Mouse (Mus musculus) heart, postnatal 0 days (tissue): Measurements from ENCODE around the gene Olfr279. TPM values are rescaled to one million over a fixed set of nuclear protein-coding genes. Genes with fewer than 3 reads are reported as not detected.

Source experiments
- ATAC-seq: fragments of 200-750 bp; cut with Nextera tagmentation; 2 replicates; pipeline ENCODE4 v1.8.0; 2017; ENCODE audit warnings: low read depth, moderate number of reproducible peaks, moderate library complexity; ENCODE audit not compliant: insufficient read depth
- DNase-seq: peaks from one replicate; pipeline ENCODE4 v3.0.0-alpha.2; 2016; ENCODE audit warnings: low spot score
- H3K27ac ChIP-seq: fragments of 300-500 bp; sonication (generic); 2 replicates; pipeline ENCODE4 v1.5.1; 2014; ENCODE audit warnings: low read depth, mild to moderate bottlenecking
- H3K27me3 ChIP-seq: fragments of 300-500 bp; sonication (generic); 2 replicates; pipeline ENCODE4 v1.6.1; 2014; ENCODE audit warnings: low read length, mixed read lengths; ENCODE audit not compliant: control insufficient read depth, insufficient read depth
- H3K36me3 ChIP-seq: fragments of 300-500 bp; sonication (generic); replicated peaks from 2 replicates; pipeline ENCODE4 v1.6.1; 2014; ENCODE audit warnings: low read length, mixed read lengths; ENCODE audit not compliant: control insufficient read depth, insufficient read depth
- H3K4me1 ChIP-seq: fragments of 300-500 bp; sonication (generic); 2 replicates; pipeline ENCODE4 v1.6.1; 2014; ENCODE audit warnings: antibody characterized with exemption; ENCODE audit not compliant: control insufficient read depth, insufficient read depth
- H3K4me2 ChIP-seq: fragments of 300-500 bp; sonication (generic); 2 replicates; pipeline ENCODE4 v1.6.1; 2014; ENCODE audit warnings: low read depth, mild to moderate bottlenecking, low read length, moderate library complexity
- H3K4me3 ChIP-seq: fragments of 300-500 bp; sonication (generic); 2 replicates; pipeline ENCODE4 v1.5.1; 2014; ENCODE audit warnings: low read depth, low read length
- H3K9ac ChIP-seq: fragments of 300-500 bp; sonication (generic); replicated peaks from 2 replicates; pipeline ENCODE4 v1.6.1; 2014; ENCODE audit warnings: low read depth, low read length, mixed read lengths
- H3K9me3 ChIP-seq: fragments of 300-500 bp; sonication (generic); replicated peaks from 2 replicates; pipeline ENCODE4 v1.6.1; 2016; ENCODE audit warnings: low read length; ENCODE audit not compliant: control insufficient read depth
- CTCF ChIP-seq: IDR thresholded peaks from 2 replicates; pipeline ENCODE4 v1.5.1; 2016; ENCODE audit warnings: antibody characterized with exemption, control low read depth, low read depth
- EP300 ChIP-seq: IDR thresholded peaks from 2 replicates; pipeline ENCODE4 v1.6.1; 2016; ENCODE audit warnings: antibody characterized with exemption, low read depth
- WGBS: fragments of 180-500 bp; shearing (Covaris S2); extraction: QIAGEN DNeasy Blood & Tissue Kit; methylation state at CpG from one replicate; pipeline ENCODE4 v1.1.7; 2014; 5-methylcytosine and 5-hydroxymethylcytosine counted together
- polyA plus RNA-seq: library from polyadenylated mRNA; unstranded; fragments of >200 nt; fragmentation: Nextera tagmentation; extraction: Ambion mirVana; gene quantifications from 2 replicates; pipeline ENCODE4 v1.2.1, GENCODE M21; 2015
- total RNA-seq: library from RNA; depleted of rRNA; stranded (reverse); fragments of >200 nt; gene quantifications from 2 replicates; pipeline ENCODE4 v1.2.3, GENCODE M21; 2014; ENCODE audit warnings: low replicate concordance

Gene Olfr279
- total and polyA plus RNA-seq, 2 experiments from 2014 or later, result not detected

DNA sequence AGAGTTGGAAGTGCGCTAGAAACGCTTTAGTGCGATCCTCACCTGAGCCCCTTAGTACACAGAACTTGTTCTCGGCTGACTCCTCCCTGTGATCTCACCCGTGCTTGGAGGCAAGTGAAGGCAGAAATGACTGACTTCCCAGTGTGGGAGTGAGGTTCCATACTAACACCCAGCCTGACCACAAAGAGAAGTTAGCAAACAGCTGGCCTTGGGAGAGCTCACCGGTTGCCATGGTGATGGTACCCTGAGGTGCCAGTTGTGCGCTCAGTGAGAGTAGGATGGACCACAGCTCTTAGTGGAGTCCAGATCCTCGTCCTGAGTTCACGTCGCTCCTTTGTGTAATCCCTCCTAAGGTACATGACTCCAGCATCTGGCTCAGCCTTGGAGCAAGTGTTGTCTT, 17.2 kb upstream of the Olfr279 start:
- Histone ChIP-seq H3K9me3 (no peaks in the 10 kb centered on the region), H3K4me3 (no peak overlapping the region), H3K4me1 (no peaks in the 10 kb centered on the region), H3K36me3 (no peaks in the 10 kb centered on the region), H3K27me3 (no peaks in the 10 kb centered on the region), H3K27ac (no peak overlapping the region), H3K4me2 (no peak overlapping the region), H3K9ac (no peak overlapping the region)
- WGBS, result 82% methylated on average over 10 of the region's 10 CpGs
- TF ChIP-seq EP300 (no peak), CTCF (no peak)
- no peak for DNase-seq
- no peak for ATAC-seq

- Histone ChIP-seq H3K9ac (no peak overlapping the region), H3K27ac (no peak overlapping the region), H3K4me2 (no peak overlapping the region), H3K4me3 (no peak overlapping the region), H3K9me3 (no peaks in the 10 kb centered on the region), H3K36me3 (no peaks in the 10 kb centered on the region), H3K4me1 (no peaks in the 10 kb centered on the region), H3K27me3 (no peaks in the 10 kb centered on the region)
- peak; percentile 46 for TF ChIP-seq CTCF
- no peak for TF ChIP-seq EP300
- 47% methylated on average over 10 of the region's 10 CpGs for WGBS
- no peak for DNase-seq
- no peak for ATAC-seq
Measured at GRCm38 (mm10) chr15:98475382-98475781, 16.8 kb upstream of the Olfr279 start.

- no peak overlapping the region for H3K9ac ChIP-seq
- H3K27me3 ChIP-seq, result no peaks in the 10 kb centered on the region
- no peak overlapping the region for H3K27ac ChIP-seq
- no peak for TF ChIP-seq CTCF
- no peak for TF ChIP-seq EP300
- no peak for ATAC-seq
- DNase-seq, result no peak
- H3K36me3 ChIP-seq, result no peaks in the 10 kb centered on the region
- no peak overlapping the region for H3K4me2 ChIP-seq
- H3K4me1 ChIP-seq, result no peaks in the 10 kb centered on the region
- 76% methylated on average over 5 of the region's 5 CpGs for WGBS
- H3K9me3 ChIP-seq, result no peaks in the 10 kb centered on the region
- no peak overlapping the region for H3K4me3 ChIP-seq
Measured at GRCm38 (mm10) chr15:98476281-98476680, 15.9 kb upstream of the Olfr279 start.

DNA sequence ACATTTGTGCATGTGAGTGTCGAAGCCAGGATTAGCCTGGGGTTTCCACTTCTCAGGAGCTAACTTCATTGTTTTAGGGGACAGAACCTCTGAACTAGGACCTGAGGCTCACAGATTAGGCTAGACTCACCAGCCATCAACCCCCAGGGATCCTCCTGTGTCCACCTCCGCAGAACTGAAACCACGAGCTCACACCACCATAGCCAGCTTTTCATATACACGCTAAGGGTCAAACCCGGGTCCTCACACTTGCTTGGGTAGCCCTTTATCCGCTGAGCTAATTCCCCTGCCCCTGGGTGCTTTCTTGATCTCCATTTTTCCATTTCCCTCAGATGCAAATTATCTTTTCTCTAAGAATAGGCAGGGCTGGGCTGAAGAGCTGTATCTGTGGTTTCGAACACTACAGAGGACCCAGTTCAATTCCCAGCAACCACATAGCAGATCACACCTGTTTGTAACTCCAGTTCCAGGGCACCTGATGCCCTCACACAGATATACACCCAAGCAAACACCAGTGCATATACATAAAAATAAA, 12.6 kb upstream of the Olfr279 start:
- H3K4me3 ChIP-seq, result no peak overlapping the region
- ATAC-seq, result no peak
- TF ChIP-seq CTCF (no peak), EP300 (no peak)

GRCm38 (mm10) chr15:98482701-98483100, 9.5 kb upstream of the Olfr279 start, which contains the start of gene Lalba:
Gene Lalba, minus strand, starts transcription at chr15:98482721.
- H3K4me1 ChIP-seq, result no peaks in the 10 kb centered on the region
- peak within 1 kb of the TSS; percentile 61 for H3K27ac ChIP-seq
- no peaks in the 10 kb centered on the region for H3K27me3 ChIP-seq
- TF ChIP-seq CTCF (no peak), EP300 (0 out of 2 replicates have a peak, but pooled peaks have one; percentile 36)
- H3K9ac ChIP-seq, result no peak within 1 kb of the TSS
- ATAC-seq (no peak), DNase-seq (no peak)
- no peak within 1 kb of the TSS for H3K4me3 ChIP-seq
- H3K9me3 ChIP-seq, result no peaks in the 10 kb centered on the region
- no peak within 1 kb of the TSS for H3K4me2 ChIP-seq
- 39% methylated on average over 3 of the region's 3 CpGs for WGBS
- no peaks in the 10 kb centered on the region for H3K36me3 ChIP-seq

More for the DNA sequence above, 12.6 kb upstream of the Olfr279 start:
- no peak overlapping the region for H3K9ac ChIP-seq
- no peaks in the 10 kb centered on the region for H3K9me3 ChIP-seq
- WGBS, result 69% methylated on average over 7 of the region's 7 CpGs
- no peak for DNase-seq
- no peak overlapping the region for H3K4me2 ChIP-seq
- H3K4me1 ChIP-seq, result no peaks in the 10 kb centered on the region
- no peak overlapping the region for H3K27ac ChIP-seq
- H3K36me3 ChIP-seq, result no peaks in the 10 kb centered on the region
- H3K27me3 ChIP-seq, result no peaks in the 10 kb centered on the region
